ENCODE assay signal across 19 mouse cellular contexts in genomic region chr2:71236009-71236408, GRCm38 (mm10).
"Had no signal": no experiment of that assay in that cellular context is flagged by ENCODE, and none has a peak within 500 bp of the region (broad histone marks: within the 10 kb centered on the region; RNA-seq: fewer than 3 reads in every experiment).

No protein-coding gene starts in this region.

- ATAC-seq: intestine, postnatal 0 days had no signal

- H3K4me3 ChIP-seq: layer of hippocampus, adult 2 months; left cerebral cortex, adult 2 months; lung, embryonic 15.5 days; neural tube, embryonic 12.5 days; neural tube, embryonic 15.5 days; stomach, embryonic 15.5 days had no signal

- H3K9ac ChIP-seq: lung, embryonic 15.5 days; neural tube, embryonic 12.5 days; neural tube, embryonic 15.5 days; stomach, embryonic 15.5 days had no signal

- DNase-seq: kidney, adult 9 months; kidney, postnatal 14 days; layer of hippocampus, postnatal 36 days; lung, adult 18-20 months; lung, postnatal 10 days; lung, postnatal 36 days; midbrain, embryonic 14.5 days; right cerebral cortex, adult 18-20 months; right cerebral cortex, postnatal 14 days; right cerebral cortex, postnatal 4 days; thymus, postnatal 25 days had no signal

- H3K27me3 ChIP-seq: lung, embryonic 15.5 days; neural tube, embryonic 12.5 days; neural tube, embryonic 15.5 days; stomach, embryonic 15.5 days had no signal

- H3K4me2 ChIP-seq: lung, embryonic 15.5 days; midbrain, embryonic 11.5 days; neural tube, embryonic 12.5 days; neural tube, embryonic 15.5 days; stomach, embryonic 15.5 days had no signal

- H3K4me1 ChIP-seq: lung, embryonic 15.5 days; neural tube, embryonic 12.5 days; neural tube, embryonic 15.5 days; stomach, embryonic 15.5 days had no signal

- H3K9me3 ChIP-seq: lung, embryonic 15.5 days; neural tube, embryonic 12.5 days; neural tube, embryonic 15.5 days; stomach, embryonic 15.5 days had no signal

- H3K27ac ChIP-seq: layer of hippocampus, adult 2 months; left cerebral cortex, adult 2 months; lung, embryonic 15.5 days; neural tube, embryonic 12.5 days; neural tube, embryonic 15.5 days; stomach, embryonic 15.5 days had no signal
